Mouse (Mus musculus) ES-E14 (cell line): ENCODE results near the gene Gna14.

Experiments used
- MAFK ChIP-seq: IDR thresholded peaks from 2 replicates; pipeline ENCODE4 v1.6.1; 2014; ENCODE audit warnings: mild to moderate bottlenecking, low read depth, low read length, inconsistent platforms; ENCODE audit not compliant: insufficient read depth
- ZC3H11A ChIP-seq: IDR thresholded peaks from 2 replicates; pipeline ENCODE4 v1.6.1; 2012; ENCODE audit warnings: low read depth, mild to moderate bottlenecking, inconsistent platforms, low read length, borderline replicate concordance
- ZNF384 ChIP-seq: IDR thresholded peaks from 2 replicates; pipeline ENCODE4 v1.6.1; 2012; ENCODE audit warnings: low read depth, low read length, inconsistent platforms

DNA sequence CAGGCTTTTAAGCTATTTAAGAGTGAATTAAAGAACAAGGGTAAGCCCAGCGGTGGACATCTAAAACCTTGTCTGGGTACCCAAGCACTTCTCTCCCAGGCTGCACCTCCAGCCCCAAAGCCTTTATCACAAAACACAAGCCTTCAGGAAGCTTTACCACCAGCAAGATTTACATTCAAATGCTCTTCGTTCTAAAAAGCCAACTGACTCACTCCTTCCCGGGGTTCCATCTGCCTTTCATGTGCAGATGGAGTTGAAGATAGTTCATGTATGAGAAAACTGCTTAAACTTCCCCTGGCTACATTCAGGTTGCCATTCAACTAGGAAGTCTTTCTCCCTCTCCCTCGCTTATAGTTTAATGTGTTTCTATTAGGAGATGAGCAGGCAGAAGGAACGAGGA lies 23.8 kb downstream of the Gna14 start:
- TF ChIP-seq ZC3H11A = no peak
- no peak for TF ChIP-seq MAFK
- no peak for TF ChIP-seq ZNF384
